Comparison of ENCODE assay signal across 9 mouse cellular contexts in the genomic region with DNA sequence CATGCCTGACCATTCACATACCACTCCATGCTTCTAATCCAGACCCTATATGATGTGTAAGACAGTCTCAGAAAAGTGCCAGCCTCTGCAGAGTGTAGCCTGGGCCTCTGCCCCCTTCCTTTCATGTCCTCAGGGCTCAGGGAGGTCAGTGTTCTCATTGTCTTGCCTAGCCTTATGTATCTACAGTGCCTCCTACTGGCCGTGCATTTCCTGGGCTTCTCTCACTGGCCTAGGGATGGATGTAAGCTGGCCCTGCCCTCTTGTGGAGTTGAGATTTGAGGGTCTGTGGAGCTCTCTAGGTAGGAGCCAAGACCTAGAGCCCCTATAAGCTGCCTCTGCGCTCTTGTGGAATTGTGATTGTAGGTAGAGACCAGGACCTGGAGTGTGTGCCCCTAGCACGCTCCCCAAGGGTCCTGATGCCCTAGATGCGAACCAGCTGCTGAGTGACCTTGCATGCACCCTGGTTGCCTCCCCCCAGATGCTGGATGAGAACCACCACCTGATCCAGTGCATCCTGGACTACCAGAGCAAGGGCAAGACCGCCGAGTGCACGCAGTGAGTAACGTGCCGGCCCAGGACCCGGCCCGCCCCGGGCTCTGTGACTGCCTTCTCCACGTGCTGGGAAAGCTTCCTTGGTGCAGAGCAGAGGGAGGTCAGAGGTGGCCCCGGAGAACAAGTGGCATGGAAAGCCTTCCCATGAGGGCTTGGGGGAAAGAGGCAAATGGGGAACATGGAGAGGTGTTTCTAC. TPM values are rescaled to one million over a fixed set of nuclear protein-coding genes. Genes with fewer than 3 reads are reported as not detected.
DNase-seq lines count a peak whose midpoint lies in the region; ATAC-seq and TF ChIP-seq lines count a peak whose summit lies in the region.
"Had no signal": no experiment of that assay in that cellular context is flagged by ENCODE, and none has a peak within 500 bp of the region (broad histone marks: within the 10 kb centered on the region; RNA-seq: fewer than 3 reads in every experiment).

No protein-coding gene starts in this region.

- WGBS in spleen, adult 2 months = 94% methylated on average over 14 of the region's 14 CpGs

- intact Hi-C loops in gastrocnemius, adult 2 months (cut with DNase I) = loop anchor here (1.0 kb wide), 1 partner anchor 136 kb away; no protein-coding TSS in a partner anchor

- peak; percentile 35; the same call in 1 of the 2 replicates for ATAC-seq in granulocyte monocyte progenitor cell, adult 5-6 weeks (replicated peaks; ENCODE audit: poor library complexity, severe bottlenecking)

- TF ChIP-seq POLR2A in spleen, adult 2 months (IDR thresholded peaks at IDR 0.05; ENCODE audit: low read depth, low read length) = no peak

- H3K4me3 ChIP-seq in gastrocnemius, adult 2 months = no peak overlapping the region
- H3K4me3 ChIP-seq in spleen, adult 2 months (ENCODE audit: extremely low read depth, insufficient read depth, insufficient read length) = no peak overlapping the region

- H3K36me3 ChIP-seq in spleen, adult 2 months (ENCODE audit: control insufficient read depth, insufficient read depth, low read length) = peaks cover 6% of the 10 kb centered on the region
- H3K36me3 ChIP-seq in splenic B cell, adult 2 months (ENCODE audit: control insufficient read depth, insufficient read depth, low read length, poor library complexity, severe bottlenecking) = peaks cover 3% of the 10 kb centered on the region; the same call in 1 of the 2 replicates

- H3K27me3 ChIP-seq in spleen, adult 2 months (ENCODE audit: control insufficient read depth, insufficient read depth, low read length) = no peaks in the 10 kb centered on the region
- no peaks in the 10 kb centered on the region for H3K27me3 ChIP-seq in splenic B cell, adult 2 months (ENCODE audit: control insufficient read depth, insufficient read depth, low read length, poor library complexity, severe bottlenecking)

- peaks cover 2% of the 10 kb centered on the region; the same call in 1 of the 2 replicates for H3K4me1 ChIP-seq in spleen, adult 2 months (ENCODE audit: control insufficient read depth, insufficient read depth, insufficient read length)

- TF ChIP-seq CTCF in gastrocnemius, adult 2 months (IDR thresholded peaks at IDR 0.05) = peak; percentile 51
- TF ChIP-seq CTCF in spleen, adult 2 months (IDR thresholded peaks at IDR 0.05; ENCODE audit: extremely low read depth, insufficient read depth, insufficient read length, insufficient replicate concordance) = peak; percentile 18; the same call in 1 of the 2 replicates

- DNase-seq in gastrocnemius, adult 2 months = no peak
- no peak for DNase-seq in gastrocnemius, adult 18-20 months (ENCODE audit: low spot score)
- DNase-seq in spleen, adult 2 months (ENCODE audit: low read depth in 1 of 2, low spot score in 2 of 2) = peak in 1 of 2 experiments; percentile 22
- no peak for DNase-seq in spleen, postnatal 4 days (ENCODE audit: low spot score in 2 of 2)
- DNase-seq in splenic B cell, adult 2 months (ENCODE audit: low read depth, low spot score) = peak; percentile 61
- no peak for DNase-seq in urinary bladder, postnatal 25 days (ENCODE audit: low spot score)
- DNase-seq in frontal cortex, postnatal 25 days (ENCODE audit: low spot score in 2 of 2) = no peak

- no peak overlapping the region for H3K27ac ChIP-seq in gastrocnemius, adult 2 months
- no peak overlapping the region for H3K27ac ChIP-seq in spleen, adult 2 months (ENCODE audit: insufficient read depth, low read length)

RNA-seq across cellular contexts. Expression of a gene that starts 9.9 kb away (rescaled TPM):
- total RNA-seq in gastrocnemius, adult 2 months (2021) = 1 to 10 TPM; 1.9 to 2.7 TPM
- total RNA-seq in gastrocnemius, adult 18-20 months (2021) = 1 to 10 TPM; 1.8 to 2.0 TPM
- polyA plus RNA-seq in spleen, adult 2 months (2012; rRNA removed) = 5.9 and 6.8 TPM in 2 replicates
- total RNA-seq in granulocyte monocyte progenitor cell, adult 5-6 weeks (2014; fragmentation: Nextera tagmentation) = 3.2 and 7.7 TPM in 2 replicates
- 2.4 and 3.6 TPM in 2 replicates for total RNA-seq in granulocyte monocyte progenitor cell, adult 5-6 weeks (2017)

RNA-seq across cellular contexts. Expression of a gene that starts 9.9 kb away (rescaled TPM):
- 100 to 1,000 TPM; 135 to 160 TPM for total RNA-seq in gastrocnemius, adult 2 months (2021)
- total RNA-seq in gastrocnemius, adult 18-20 months (2021) = 100 to 1,000 TPM; 147 to 149 TPM
- 87.4 and 96.4 TPM in 2 replicates for polyA plus RNA-seq in spleen, adult 2 months (2012; rRNA removed)
- 385 and 398 TPM in 2 replicates for total RNA-seq in granulocyte monocyte progenitor cell, adult 5-6 weeks (2014; fragmentation: Nextera tagmentation)
- total RNA-seq in granulocyte monocyte progenitor cell, adult 5-6 weeks (2017) = 503 and 523 TPM in 2 replicates

RNA-seq across cellular contexts. Expression of a gene that starts 18.2 kb away (rescaled TPM):
- 10 to 100 TPM; 13.0 to 17.4 TPM for total RNA-seq in gastrocnemius, adult 2 months (2021)
- total RNA-seq in gastrocnemius, adult 18-20 months (2021) = 10 to 100 TPM; 15.0 to 15.3 TPM
- 12.8 and 13.9 TPM in 2 replicates for polyA plus RNA-seq in spleen, adult 2 months (2012; rRNA removed)
- total RNA-seq in granulocyte monocyte progenitor cell, adult 5-6 weeks (2014; fragmentation: Nextera tagmentation) = 15.8 and 17.7 TPM in 2 replicates
- 13.1 and 19.1 TPM in 2 replicates for total RNA-seq in granulocyte monocyte progenitor cell, adult 5-6 weeks (2017)

RNA-seq across cellular contexts. Expression of a gene that starts 27.4 kb away (rescaled TPM):
- 10 to 100 TPM; 46.2 to 48.3 TPM for total RNA-seq in gastrocnemius, adult 2 months (2021)
- total RNA-seq in gastrocnemius, adult 18-20 months (2021) = 10 to 100 TPM; 44.0 to 47.6 TPM
- polyA plus RNA-seq in spleen, adult 2 months (2012; rRNA removed) = 17.9 and 25.8 TPM in 2 replicates
- 11.6 and 17.2 TPM in 2 replicates for total RNA-seq in granulocyte monocyte progenitor cell, adult 5-6 weeks (2014; fragmentation: Nextera tagmentation)
- total RNA-seq in granulocyte monocyte progenitor cell, adult 5-6 weeks (2017) = 20.2 and 22.3 TPM in 2 replicates

RNA-seq across cellular contexts. Expression of a gene that starts 52.1 kb away (rescaled TPM):
- not detected for total RNA-seq in gastrocnemius, adult 2 months (2021)
- not detected for total RNA-seq in gastrocnemius, adult 18-20 months (2021)
- not detected in 2 replicates for polyA plus RNA-seq in spleen, adult 2 months (2012; rRNA removed)
- not detected in 2 replicates for total RNA-seq in granulocyte monocyte progenitor cell, adult 5-6 weeks (2014; fragmentation: Nextera tagmentation)
- total RNA-seq in granulocyte monocyte progenitor cell, adult 5-6 weeks (2017) = not detected in 2 replicates
- total RNA-seq: heart, postnatal 10 days had no signal
